Mouse (Mus musculus): ENCODE data around the gene Mast4. TPM values are rescaled to one million over a fixed set of nuclear protein-coding genes. Genes with fewer than 3 reads are reported as not detected.
A peak's percentile ranks its signal among the peaks of the same experiment; 100 is the strongest.

Gene Mast4
- total RNA-seq, 2 experiments from 2014 or later = 45.9 to 49.2 TPM

DNA sequence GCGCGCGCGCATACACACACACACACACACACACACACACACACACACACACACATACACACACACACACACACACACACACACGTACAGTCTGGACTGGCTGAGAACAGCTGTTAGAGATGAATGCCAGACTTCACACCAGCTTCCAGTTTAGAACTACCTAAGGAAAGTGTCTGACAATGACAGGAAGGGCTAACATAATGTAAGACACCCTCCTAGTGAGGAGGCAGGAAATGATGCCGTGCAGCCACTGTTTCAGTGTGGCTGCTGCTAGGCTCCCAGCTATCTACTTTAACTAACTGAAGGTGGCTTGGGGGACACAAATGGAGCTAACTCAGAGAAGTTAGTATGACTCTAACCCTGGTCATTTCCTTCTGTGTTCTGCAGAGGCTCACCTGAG is 251.4 kb downstream of the Mast4 start:
- peak; percentile 28 to 39 for DNase-seq
- intact Hi-C loops (cut with DNase I) = no loop called here

GRCm38 (mm10) chr13:103079806-103080205 is 254.5 kb downstream of the Mast4 start:
- DNase-seq = no peak
- intact Hi-C loops (cut with DNase I) = no loop called here

- intact Hi-C loops (cut with DNase I) = no loop called here
- DNase-seq = no peak
Measured at GRCm38 (mm10) chr13:103078815-103079214, 255.5 kb downstream of the Mast4 start.

DNA sequence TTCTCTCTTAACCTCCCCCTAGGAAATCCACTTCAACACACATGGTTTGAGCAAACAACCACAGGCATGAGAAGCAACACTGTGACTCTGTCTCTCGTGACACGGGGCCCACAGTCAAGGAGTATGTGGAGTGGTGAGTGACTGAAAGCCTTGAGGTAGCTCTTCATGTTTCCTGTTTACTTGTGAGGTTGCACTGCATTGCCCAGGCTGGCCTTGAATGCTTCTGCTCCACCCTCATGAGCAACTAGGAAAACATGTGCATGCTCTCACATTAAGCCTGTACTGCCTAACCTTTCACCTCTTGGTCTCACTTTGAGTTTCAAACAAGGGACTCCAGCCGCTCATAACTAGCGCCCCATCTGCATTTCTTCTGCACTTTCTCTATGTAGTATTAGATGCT is 260.8 kb downstream of the Mast4 start:
- intact Hi-C loops (cut with DNase I) = no loop called here
- DNase-seq = no peak

DNA sequence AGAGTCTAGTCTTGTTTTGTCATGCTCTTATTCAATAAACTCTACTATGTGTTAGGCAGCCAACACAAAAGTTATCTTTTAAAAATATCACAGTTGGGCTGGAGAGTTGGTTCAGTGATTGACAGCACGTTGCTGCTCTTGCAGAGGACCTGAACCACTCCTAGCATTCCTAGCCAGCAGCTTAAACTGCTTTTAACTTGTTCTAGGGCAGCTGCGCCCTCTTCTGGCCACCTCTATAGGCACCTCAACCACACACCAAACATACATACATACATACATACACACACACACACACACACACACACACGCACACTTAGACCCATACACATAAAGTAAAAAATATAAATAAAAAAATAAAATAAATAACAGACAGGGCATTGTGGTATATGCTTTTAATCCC is 262.5 kb downstream of the Mast4 start:
- intact Hi-C loops (cut with DNase I) = no loop called here
- no peak for DNase-seq

- intact Hi-C loops (cut with DNase I) = no loop called here
- DNase-seq = no peak
Measured at GRCm38 (mm10) chr13:103067581-103068166, 266.6 kb downstream of the Mast4 start.

DNA sequence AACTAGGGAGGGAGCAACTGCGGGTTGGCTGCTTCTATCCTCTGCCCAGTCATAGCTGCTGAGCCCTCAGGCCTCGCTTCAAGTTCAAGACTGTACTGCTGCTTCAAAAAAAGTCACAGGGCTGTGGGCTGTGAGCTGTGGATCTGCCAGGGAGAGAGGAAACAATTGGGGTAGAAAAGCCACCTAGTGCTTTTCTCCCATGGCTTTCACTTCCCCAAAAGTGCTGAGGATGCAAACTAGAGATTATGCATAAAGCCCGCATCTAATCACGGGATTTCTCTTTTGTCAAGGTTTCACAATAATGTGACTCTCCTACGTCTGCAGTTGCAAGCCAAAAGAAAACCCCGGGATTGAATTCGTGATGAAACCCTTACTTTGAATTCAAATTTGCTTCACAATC is 268.9 kb downstream of the Mast4 start:
- intact Hi-C loops (cut with DNase I) = no loop called here
- no peak for DNase-seq

GRCm38 (mm10) chr13:103061680-103062079 is 272.6 kb downstream of the Mast4 start:
- DNase-seq = no peak
- intact Hi-C loops (cut with DNase I) = no loop called here

GRCm38 (mm10) chr13:103059995-103060652 is 274.2 kb downstream of the Mast4 start:
- intact Hi-C loops (cut with DNase I) = no loop called here

GRCm38 (mm10) chr13:103056451-103056850 is 277.8 kb downstream of the Mast4 start:
- intact Hi-C loops (cut with DNase I) = no loop called here
- no peak for DNase-seq

More at GRCm38 (mm10) chr13:103059995-103060652, 274.2 kb downstream of the Mast4 start:
- DNase-seq = no peak

DNA sequence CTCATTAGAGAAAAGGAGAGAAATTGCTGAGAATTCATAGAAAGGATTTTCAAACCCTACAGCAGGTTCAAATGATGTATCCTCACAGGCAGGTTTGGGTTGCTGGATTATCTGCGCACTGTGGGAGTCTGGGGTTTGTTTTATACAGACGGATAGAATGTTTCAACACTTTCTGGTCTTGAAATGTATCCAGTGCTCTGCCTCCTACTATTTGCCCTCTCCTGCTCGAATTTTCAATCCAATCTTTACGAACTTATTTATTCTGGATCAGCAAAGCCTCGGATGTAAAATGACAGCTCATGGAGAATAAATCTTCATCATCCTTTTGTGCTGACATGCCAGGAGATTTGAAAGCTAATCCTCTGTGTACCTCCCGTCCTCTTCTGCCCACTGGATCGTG is 281.6 kb downstream of the Mast4 start:
- no peak for DNase-seq
- intact Hi-C loops (cut with DNase I) = loop anchor here (2.0 kb wide), 1 partner anchor 16 kb away; no protein-coding TSS in a partner anchor

- intact Hi-C loops (cut with DNase I) = no loop called here
- DNase-seq = no peak
Measured at GRCm38 (mm10) chr13:103048954-103049353, 285.3 kb downstream of the Mast4 start.

GRCm38 (mm10) chr13:103043692-103044091 is 290.6 kb downstream of the Mast4 start:
- DNase-seq = no peak
- intact Hi-C loops (cut with DNase I) = no loop called here

GRCm38 (mm10) chr13:103043011-103043410 is 291.3 kb downstream of the Mast4 start:
- intact Hi-C loops (cut with DNase I) = no loop called here
- DNase-seq = no peak

- intact Hi-C loops (cut with DNase I) = loop anchor here (2.0 kb wide), 1 partner anchor 15 kb away; no protein-coding TSS in a partner anchor
- no peak for DNase-seq
Measured at GRCm38 (mm10) chr13:103037466-103037865, 296.8 kb downstream of the Mast4 start.

DNA sequence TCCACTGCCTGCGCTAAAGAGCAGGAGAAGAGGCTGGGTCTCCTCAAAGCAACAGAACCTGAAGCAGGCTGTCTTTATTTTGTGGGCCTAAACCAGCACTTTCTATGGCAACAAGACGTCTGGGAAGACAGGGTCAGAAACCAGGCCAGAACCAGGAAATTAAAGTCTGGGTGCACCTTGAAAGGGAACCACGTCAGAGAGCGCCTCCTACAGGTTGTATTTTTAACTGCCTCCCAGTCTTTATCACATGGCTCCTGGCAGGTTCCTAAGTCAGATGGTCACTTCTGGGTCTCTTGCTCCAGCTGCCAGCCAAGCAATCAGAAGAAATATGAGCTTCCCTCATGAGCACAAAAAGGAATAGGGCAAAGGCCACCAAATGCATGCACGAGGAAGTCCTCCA is 304.9 kb downstream of the Mast4 start:
- no peak for DNase-seq
- intact Hi-C loops (cut with DNase I) = no loop called here

DNA sequence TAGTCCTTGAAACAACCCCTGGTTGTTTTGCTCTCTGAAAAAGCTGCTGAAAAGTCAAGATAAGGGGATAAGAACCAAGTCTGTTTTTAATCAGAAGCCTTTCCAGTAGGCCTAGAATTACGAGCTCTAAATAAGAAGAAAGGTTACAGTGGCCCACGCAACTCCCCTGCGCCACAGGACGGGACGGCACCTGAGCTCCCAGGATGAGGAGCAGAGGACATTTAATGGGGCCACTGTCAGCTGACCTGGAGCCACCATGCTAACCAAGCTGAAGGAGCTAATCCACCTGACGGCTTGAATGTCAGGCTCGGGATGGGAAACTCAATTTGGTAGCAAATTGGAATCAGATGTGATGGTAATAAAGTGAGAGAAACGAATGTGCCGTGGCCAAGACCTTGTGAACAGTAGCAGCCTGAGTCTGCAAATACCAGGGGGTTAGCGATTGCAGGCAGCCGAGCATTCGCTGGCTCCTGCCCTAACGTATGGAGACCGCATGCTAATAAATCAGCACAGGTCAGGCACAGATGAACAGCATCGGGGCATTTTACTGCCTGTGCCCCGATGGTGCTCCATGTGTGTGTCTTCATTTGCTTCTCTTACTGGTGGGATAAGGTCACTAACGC is 306.7 kb downstream of the Mast4 start:
- intact Hi-C loops (cut with DNase I) = no loop called here
- DNase-seq = no peak

- no peak for DNase-seq
- intact Hi-C loops (cut with DNase I) = no loop called here
Measured at GRCm38 (mm10) chr13:103025461-103025860, 308.8 kb downstream of the Mast4 start.

DNA sequence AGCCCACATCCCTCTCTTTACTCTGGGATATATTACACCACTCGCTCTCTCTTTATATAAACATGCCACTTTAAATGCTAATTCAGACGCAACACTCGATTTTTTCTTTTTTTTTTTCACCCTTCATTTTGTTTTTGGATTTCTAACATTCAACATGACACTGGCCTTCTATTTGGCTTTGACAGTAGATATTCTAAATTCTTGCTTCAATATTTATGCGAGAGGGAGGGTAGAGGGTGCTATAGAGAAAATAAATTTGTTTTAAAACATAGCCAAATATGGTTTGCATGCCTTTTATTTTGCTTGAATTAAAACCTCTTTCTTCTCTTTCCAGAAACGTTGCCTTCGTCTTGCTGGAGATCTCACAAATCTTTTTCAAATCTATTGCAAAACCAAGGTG is 315.8 kb downstream of the Mast4 start:
- intact Hi-C loops (cut with DNase I) = no loop called here
- no peak for DNase-seq

- DNase-seq = no peak
- intact Hi-C loops (cut with DNase I) = no loop called here
Measured at GRCm38 (mm10) chr13:103017661-103018060, 316.6 kb downstream of the Mast4 start.

DNA sequence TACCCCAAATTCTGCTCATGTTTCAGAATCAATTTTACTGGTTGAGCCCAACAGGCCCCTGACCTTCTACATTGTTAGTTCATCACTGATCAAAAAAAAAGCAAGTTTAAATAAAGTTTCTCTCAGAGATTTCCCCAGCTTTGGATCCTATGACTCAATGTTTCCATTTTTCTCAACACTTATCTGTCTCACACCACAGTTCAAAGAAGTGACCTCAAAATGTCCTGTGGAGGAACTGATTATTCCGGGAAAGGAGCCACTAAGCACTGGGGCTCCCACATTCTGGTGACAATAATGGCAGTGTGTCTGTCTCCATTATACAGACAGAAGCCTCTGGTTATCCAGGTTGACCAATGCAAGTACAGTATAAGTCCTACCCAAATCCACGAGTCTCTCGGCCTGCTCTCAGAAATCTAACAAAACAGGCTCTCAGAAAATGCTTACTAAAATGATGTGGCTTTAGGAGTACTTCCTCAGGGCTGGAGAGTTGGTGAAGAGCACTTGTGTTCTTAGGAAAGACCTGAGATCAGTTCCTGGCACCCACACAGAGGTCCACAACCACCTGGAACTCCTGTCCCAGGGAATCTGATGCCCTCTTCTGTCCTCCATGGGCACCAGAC is 319.1 kb downstream of the Mast4 start:
- intact Hi-C loops (cut with DNase I) = no loop called here
- no peak for DNase-seq
